Mouse (Mus musculus): ENCODE measurements at regions not wholly inside any gene's neighbourhood (a gene's known extent, or its start where the extent isn't known, plus 50 kb on each side); places are given as distances from the start of the nearest gene placed in this dataset.
A peak's percentile ranks its signal among the peaks of the same experiment; 100 is the strongest.
"Not testable (repeated sequence)": the region's sequence is repeated elsewhere in the genome, so short reads cannot be mapped to it uniquely, and the experiment has no call there.

DNA sequence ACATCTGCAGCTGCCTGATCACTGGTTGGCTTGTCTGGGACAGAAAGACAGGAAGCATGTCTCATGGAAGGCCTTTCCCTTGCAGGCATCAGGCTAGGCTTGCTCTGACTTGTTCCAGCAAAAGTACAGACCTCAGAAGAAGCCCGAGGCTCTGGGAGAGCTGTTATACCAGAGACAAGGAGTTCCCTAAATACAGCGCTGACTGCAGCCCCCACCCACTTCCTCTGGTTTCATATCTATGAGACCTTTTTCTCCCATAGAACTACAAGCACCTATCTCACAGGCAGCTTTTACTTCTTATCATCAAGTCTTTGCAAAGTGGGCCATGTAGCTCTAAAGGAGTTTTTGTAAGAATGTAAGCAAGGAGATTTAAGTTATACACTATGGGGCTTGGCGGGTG is 312.2 kb upstream of the Vmn1r3 start:
- not testable (repeated sequence) for DNase-seq

DNA sequence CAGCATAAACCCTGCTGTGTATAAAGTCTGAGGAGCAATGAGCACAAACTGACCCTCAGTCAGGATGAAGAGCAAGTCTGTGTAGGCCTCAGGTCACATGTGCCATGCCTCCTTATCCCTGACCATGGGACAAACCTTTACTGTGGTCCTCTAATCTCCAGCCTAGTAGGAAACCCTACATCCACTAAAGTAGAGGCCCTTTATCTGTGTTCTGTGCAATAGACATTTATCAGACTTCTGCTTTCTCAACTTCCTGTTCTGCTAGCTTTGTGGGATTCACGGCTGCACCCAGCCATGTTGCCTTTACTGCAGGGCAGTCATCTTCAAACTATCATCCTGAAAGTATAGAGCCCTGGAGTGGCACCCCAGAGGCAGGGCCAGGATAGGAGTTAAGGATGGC is 310.8 kb upstream of the Vmn1r3 start:
- not testable (repeated sequence) for DNase-seq

DNA sequence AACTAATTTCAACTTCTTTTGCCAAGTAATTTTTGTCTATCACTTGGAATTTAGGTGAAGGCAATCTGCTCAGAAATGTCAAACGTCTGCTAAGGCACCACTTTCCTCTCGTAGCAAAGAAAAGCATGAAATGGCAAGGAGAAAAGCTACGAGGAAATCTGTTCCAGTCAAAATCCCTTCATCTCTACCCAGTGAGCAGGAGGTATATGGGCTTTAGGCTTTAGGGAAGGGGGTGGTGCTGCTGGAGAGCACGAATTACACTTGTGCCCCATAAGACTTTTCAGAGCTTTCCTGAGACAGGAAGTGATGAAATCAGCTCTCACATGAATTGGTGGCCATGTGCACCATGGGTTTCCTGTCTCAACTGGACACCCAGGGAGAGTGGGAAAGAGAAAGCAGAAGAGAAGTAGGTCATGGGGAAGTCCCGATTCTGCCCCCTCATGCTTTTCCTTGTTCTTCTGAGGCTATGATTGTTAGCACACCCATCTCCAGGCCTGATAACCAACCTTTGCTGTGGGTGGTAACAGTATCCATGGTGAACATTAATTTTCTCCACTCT is 309.0 kb upstream of the Vmn1r3 start:
- not testable (repeated sequence) for DNase-seq

DNA sequence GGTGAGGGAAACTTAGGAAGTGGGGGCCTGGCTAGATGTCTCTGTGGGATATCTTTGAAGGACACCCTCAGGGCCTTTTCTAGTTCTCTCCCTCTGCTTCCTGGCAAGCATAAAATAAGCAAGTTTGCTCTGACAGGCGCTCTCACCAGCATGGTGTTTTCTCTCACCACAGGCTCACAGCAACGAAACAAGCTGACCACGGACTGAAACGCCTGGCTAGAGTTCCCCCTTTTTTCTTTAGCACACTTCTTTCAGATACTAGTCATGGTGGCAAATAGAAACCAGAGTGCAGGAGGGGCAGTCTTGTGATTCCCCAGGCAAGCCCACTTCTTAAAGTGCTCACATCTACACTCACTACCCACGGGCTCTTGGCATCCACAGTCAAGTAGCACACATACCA is 305.7 kb upstream of the Vmn1r3 start:
- DNase-seq = not testable (repeated sequence)

DNA sequence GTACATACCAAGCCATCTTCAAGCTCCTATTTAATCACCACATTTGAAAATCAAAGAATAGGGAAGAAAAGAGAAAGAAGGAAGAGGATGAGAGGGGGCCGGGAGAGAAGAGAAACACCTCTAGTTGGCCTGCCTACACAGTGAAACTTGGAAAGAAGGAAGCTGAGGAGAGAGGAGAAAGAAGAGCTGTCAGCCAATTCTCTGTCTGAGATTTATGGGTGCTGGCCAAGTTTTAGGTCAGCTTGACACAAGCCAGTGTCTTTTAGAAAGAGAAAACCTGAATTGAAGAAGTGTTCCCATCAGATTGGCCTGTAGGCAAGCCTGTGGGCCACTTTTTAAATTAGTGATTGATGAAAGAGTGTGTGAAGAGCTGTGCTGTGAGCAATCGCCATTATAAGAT is 296.9 kb upstream of the Vmn1r3 start:
- DNase-seq = no peak

DNA sequence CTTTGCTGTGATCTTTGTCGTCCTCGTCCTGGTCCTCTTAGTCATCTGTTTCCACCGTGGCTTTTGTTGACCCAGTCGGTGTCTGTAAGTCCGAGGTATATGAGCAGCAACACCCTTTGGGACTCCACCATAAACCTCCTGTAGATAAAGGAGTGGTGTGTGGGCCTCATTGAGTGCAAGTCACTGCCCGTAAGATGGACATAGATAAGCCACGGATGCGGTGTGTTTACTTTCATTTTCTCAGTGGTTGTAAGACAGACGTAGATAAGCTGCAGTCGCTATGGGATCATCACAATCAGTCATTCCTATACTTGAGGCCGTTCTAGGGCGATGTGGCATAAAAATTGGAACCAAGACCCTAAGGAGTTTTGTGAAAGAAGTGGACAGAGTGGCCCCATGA is 271.6 kb upstream of the Vmn1r3 start:
- no peak for DNase-seq

DNA sequence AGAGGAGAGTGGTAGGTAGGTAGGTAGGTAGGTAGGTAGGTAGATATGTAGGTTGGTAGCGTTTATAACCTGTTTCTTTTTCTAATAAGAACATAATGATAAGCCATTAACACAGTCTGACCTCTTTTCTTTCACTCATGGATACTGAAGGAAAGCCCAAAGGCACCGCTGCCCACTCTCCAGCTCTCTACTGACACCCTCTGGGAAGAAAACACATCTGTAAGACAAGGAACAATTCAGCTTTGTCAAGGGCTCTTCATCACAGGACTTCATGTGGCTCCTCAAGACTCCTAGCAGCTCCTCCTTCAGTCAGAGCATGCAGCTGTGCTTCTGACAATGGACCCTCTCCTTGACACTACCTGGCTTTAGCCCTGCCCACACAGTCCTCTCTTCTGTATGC is 252.2 kb upstream of the Vmn1r3 start:
- not testable (repeated sequence) for DNase-seq

DNA sequence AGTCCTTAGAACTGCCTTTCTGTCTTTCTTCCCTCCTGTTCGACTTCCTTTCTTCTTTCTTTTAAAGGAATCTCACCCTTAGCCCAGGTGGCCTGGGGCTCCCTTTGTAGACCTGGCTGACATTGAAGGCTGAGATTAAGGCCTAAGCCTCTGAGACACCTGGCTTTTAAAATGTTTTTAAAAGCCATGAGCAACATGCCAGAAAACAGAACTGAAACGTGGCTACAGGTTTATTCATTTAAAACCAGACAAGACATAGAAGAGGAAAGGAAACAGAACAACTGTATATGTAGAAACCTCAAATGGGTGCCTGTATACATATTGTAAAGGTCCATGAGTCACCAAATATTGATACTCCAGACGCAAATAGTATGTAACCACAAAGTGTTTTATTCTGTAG is 242.8 kb upstream of the Vmn1r3 start:
- no peak for DNase-seq

DNA sequence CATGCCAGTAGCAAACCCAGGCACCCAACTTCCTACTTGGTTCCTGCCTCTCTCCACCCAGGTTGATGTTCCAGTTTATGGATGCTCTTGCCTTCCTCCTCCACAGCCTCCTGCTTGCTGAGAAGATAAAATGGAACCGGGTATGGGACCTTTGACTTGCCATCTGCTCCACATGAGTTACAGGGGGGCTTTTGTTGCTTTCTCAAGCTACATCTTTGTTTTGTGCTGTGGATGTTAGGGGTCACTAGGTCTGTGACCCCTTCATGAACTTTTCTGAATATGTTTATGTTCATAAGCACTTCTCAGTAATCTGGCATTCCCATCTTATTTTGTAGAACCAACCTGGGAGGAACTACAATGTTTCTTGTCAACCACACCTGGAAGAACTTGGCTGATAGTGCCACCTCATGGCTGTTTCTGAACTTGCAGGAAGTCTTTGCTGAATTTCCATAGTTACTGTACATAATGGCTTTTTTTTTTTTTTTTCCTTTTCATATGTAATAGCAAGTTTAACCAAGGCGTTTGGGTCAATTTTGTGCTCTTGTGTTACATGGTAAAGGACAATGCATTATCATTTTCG is 234.9 kb upstream of the Vmn1r3 start:
- DNase-seq = peak; percentile 34 to 50

DNA sequence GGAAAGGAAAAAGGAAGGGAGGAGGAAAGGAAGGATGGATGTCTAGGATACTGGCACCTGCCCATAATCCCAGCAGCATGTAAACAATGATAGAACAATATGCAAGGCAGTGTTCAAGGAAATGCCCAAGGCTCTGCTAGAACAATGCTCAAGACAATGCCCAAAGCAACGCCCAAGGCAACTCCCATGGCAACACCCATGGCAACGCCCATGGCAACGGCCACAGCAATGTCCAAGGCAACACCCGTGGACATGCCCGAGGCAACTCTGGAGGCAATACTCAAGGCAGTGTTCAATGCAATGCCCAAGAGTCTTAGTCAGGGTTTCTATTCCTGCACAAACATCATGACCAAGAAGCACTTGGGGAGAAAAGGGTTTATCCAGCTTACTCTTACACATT is 231.5 kb upstream of the Vmn1r3 start:
- DNase-seq = no peak

DNA sequence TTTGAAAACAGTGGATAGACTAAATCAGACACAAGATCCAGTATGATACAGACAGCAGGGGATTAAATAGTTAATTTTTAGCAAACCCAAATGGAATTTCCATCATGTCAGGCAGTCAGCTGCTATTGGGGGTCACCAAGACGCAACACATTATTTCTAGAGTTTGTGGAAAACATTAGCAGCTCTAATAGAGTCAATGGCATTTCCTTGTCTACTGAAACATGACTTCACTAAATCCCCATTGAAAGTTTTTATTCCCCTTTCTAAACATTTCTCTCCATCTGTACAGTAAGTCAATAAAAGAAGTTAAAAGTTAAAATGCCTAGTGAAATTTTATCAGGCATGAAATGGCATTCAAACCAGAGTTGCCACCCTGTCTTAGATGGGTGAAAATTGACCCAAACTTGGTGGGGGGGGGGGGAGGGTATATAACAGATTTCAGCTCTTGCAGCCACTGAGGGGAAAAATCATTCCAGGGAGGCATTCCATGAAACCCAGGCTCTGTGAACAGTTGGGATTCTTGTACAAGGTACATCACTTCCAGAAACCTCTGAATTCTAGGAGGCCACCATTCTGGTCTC is 229.4 kb upstream of the Vmn1r3 start:
- DNase-seq = not testable (repeated sequence)

DNA sequence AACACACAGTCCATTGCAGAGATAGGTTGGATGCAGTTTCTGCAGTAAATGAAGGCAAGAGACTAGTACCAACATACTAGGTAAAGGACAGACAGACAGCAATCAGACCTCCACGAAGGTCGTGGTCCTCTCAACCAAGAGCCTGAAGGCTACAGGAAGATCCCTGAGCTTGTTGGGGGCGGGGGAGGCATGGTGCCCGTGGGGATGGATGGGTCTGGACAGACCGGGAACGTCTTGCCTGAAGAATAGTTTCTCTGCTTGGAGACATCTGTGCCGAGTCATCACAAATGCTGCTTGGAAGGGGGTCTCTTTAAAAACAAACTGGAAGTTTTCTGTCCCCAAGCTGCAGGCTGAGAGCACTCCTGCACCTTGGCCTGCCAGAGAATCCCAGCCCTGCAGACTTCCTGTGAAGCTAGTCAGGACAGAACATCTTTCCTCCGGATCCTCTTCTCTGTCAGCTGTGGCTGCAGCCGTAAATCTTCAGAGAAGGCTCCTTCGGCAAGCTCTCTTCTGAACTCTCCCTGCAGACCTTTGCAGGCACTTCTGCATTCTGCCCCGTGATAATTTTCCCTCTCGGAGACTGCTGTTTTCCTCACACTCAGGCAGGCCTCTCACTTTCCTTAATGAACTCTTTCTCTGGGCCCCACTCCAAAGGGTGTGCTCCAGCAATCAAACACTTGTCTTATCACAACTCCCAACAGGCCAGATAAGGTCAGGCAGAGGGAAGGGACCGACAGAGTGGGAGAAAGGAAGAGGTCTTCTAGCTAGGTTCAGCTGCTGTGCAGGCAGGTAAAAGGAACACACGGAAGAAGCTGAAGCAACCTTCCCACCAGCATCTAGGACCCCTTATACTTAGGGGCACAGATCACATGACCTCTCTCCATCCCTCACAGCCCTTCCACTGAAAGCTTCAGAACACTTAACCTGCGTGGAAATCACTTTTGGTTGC is 228.6 kb upstream of the Vmn1r3 start:
- no peak for DNase-seq

DNA sequence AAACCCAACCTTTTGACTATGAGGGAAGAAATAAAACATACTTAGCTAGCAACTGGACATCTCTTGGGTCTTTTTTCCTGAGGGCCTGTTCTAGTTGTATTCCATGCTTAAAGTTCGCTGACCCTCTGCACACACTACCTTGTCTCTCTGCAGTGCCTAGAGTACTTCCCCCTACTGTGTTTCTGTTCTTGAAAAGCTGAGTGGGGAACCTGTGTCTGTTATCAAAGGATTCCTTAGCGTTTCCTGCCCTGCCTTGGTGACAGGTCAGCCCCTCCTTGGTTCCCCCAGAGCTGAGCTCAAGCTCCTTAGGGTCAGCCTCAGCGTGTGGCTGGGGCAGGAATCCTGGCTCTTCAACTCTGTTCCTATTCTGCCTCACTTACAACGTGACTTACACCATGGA is 227.2 kb upstream of the Vmn1r3 start:
- not testable (repeated sequence) for DNase-seq

DNA sequence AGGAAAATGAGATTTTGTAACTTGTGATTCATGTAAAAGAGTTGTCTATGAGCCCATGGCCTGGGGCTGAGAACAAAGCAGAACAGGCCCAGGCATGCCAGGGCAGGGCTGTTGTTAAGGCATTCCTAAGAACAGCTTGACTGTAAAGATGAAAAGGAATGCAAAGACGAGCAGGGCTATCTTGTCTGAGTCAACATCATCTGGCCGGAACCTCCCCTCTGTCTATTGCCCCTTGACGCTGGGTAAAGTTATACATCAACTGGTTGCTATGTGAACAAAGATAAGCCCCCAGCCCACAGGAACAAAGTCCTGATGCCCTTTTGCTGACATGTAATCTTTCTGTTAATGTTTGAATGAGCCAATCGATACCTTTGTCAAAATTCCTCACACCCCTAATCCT is 217.7 kb upstream of the Vmn1r3 start:
- not testable (repeated sequence) for DNase-seq

DNA sequence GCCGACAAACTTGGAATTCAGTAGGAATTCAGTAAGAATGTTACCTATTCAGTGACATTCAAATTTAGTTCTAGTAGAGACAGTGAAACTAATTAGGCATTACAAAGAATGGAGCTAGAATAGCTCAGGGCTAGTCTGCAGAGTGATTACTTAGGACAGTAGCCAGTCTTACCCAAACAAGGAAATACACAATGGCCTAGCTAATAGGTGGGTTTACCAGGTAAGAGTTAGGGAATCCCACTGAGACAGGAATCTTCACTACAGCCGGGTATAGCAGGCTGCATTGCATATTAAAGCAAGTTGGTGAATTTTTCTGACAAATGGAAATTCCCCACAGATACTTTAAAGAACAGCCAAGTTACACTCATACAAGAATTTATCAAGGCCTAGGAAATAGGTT is 216.6 kb upstream of the Vmn1r3 start:
- not testable (repeated sequence) for DNase-seq

DNA sequence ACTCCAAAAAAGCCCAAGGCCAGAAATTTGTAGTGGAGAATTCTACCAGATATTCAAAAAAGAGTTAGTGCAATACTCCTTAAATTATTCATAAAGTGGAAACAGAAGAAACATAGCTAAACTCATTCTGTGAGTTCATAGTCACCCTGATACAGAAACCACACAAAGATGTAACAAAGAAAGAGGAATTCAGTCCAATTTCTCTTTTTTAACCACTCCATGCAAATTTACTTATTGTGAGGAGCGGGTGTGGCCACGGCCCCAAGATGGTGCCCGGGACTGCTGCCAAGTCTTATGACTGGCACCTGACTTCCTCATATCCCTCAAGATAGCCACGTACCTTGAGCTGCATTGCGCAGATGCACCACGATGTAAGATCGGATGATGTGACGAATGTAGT is 206.4 kb upstream of the Vmn1r3 start:
- DNase-seq = not testable (repeated sequence)

DNA sequence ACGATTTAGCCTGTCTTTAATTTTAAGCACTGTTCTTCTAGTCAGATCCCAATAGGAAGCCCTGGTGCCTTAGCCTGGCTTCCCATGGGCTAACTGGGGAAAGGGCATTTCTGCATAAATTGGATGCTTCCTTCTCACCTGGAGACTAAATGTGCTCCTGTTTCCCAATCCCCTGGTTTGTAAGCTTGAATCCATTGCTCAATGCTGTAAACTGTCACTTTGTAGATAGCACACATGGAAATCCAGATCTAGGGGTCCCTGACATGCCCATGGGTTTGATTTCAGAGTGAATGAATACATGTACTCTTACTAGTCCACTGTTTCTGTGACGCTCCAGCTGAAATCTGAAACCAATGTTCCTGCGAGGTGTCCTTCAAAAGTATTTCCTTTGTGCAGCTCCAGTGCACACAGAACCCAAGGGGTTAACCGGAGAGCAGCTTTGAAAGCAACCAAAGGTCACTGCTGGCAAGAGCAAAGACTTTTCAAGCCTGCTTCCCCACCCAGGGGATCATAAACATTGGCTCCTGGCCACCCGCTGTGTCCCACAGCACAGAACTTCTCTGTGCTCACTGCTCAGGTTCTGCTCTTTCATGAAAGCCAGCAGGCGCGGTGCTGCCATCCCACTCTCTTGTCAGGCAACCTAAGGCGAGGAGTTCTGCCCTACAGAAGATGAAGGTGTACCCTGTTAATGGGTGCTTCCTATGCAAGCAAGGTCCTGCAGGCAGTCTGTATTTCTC is 188.0 kb upstream of the Vmn1r3 start:
- DNase-seq = peak in 1 of 2 experiments; percentile 20

DNA sequence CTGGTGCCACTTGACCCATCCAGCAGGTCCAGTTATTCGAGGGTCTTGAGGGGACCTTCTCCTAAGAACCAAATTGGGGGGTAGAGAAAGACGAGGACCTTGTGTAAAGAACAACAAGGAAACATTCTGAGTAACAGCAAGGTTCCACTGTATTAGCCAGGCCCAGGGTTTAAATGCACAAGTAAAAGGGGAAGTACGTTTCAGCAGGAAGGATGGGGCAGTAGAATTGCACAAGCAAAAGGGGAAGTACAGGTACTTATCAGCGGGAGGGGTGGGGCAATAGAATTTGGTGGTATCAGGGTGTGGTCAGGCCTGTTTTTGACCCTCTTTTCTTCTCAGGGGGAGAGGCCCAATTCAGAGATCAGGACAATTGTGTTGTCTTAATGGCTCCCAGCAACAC is 182.9 kb upstream of the Vmn1r3 start:
- DNase-seq = not testable (repeated sequence)

DNA sequence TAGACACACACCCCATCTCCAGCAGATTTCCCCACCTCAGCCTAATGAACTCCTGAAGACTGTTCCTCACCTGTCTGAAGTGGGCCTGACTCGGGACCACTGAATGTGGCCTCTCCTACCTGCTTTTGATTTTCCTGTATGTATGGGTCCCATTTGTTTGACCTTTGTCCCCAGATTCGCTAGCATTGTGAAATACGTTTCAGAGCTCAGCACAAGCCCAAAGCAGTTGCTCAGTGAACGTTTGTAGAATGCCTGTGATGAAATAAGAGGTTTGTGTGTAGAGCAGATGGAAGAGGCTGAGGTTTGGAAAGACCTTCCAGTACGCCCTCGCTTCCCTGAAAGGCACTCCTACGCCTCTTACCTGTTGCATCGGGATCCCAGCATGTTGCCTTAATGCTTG is 158.3 kb upstream of the Vmn1r3 start:
- DNase-seq = not testable (repeated sequence)

DNA sequence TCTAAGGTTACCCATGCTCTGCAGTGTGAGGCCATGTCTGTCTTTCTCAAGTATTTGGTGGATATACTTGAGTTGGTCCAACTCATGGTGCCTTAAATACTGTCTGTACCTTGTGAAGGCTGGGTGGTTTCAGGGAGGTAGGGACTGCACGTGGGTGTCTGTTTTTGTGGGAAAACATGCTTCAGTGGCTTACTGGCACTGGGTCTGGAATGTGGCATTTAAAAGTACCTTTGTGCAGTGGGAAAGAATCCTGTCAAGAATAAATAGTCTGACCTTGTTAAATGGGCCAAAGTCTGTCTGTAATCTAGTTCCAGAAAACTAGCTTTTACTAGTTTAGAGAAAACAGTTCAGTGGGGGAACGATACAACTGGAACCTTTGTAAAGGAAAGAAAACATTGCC is 157.5 kb upstream of the Vmn1r3 start:
- not testable (repeated sequence) for DNase-seq

DNA sequence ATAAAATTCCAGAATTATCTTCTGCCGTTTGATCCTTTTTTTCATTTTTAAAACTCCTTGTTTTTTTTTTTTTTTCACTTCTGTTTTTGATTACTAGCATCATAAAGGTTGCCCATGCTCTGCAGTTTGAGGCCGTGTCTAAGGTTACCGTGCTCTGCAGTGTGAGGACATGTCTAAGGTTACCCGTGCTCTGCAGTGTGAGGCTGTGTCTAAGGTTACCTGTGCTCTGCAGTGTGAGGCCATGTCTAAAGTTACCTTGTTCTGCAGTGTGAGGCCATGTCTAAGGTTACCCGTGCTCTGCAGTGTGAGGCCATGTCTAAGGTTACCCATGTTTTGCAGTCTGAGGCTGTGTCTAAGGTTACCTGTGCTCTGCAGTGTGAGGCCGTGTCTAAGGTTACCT is 157.0 kb upstream of the Vmn1r3 start:
- not testable (repeated sequence) for DNase-seq

Data from adrenal gland, postnatal 36 days (tissue).